Comparison of ENCODE assay signal across 21 mouse cellular contexts in genomic region chr1:188173859-188174258, GRCm38 (mm10).
DNase-seq lines count a peak whose midpoint lies in the region; TF ChIP-seq lines count a peak whose summit lies in the region.
"Had no signal": no experiment of that assay in that cellular context is flagged by ENCODE, and none has a peak within 500 bp of the region (broad histone marks: within the 10 kb centered on the region; RNA-seq: fewer than 3 reads in every experiment).

No protein-coding gene starts in this region.

- no peak for TF ChIP-seq POLR2A in MEL (IDR thresholded peaks at IDR 0.05; ENCODE audit: control insufficient read depth in 1 of 2, insufficient read depth in 1 of 2, low read depth in 1 of 2, low read length in 2 of 2, poor library complexity in 1 of 2)

- H3K27me3 ChIP-seq in MEL (ENCODE audit: control insufficient read depth in 1 of 2, insufficient read depth in 2 of 2, low read length in 2 of 2), result no peaks in the 10 kb centered on the region
- H3K27me3 ChIP-seq: CH12.LX, Patski had no signal

- no peak overlapping the region for H3K4me3 ChIP-seq in MEL (ENCODE audit: control insufficient read depth in 1 of 2, insufficient read depth in 1 of 2, low read depth in 2 of 2, low read length in 2 of 2)

- no peak overlapping the region for H3K9ac ChIP-seq in MEL (ENCODE audit: control insufficient read depth, low read depth, low read length, poor library complexity, severe bottlenecking)

- peak; percentile 79 to 85 for TF ChIP-seq EP300 in MEL (IDR thresholded peaks at IDR 0.05; ENCODE audit: low read depth in 1 of 2, low read length in 2 of 2)

- peaks cover 0 to 23% of the 10 kb centered on the region in 2 experiments; a peak in 2 of 4 replicates for H3K36me3 ChIP-seq in MEL (ENCODE audit: control insufficient read depth in 1 of 2, insufficient read depth in 2 of 2, low read length in 2 of 2)
- H3K36me3 ChIP-seq: G1E had no signal

- H3K9me3 ChIP-seq in MEL (replicated peaks; ENCODE audit: insufficient read depth, low read length), result no peaks in the 10 kb centered on the region

- DNase-seq in heart, adult 11 months, result peak; percentile 2
- no peak for DNase-seq in heart, postnatal 4 days
- DNase-seq in MEL (ENCODE audit: low read depth, low spot score) (peak; percentile 68), MEL-GATA-1-ER (ENCODE audit: extremely low read depth, low read depth) (peak; percentile 46)
- DNase-seq in adrenal gland, adult 8-10 months, result no peak
- no peak for DNase-seq in layer of hippocampus, adult 9-10 months (ENCODE audit: low spot score)
- DNase-seq: adrenal gland, adult 2 months; adrenal gland, postnatal 10 days; adrenal gland, postnatal 14 days; adrenal gland, postnatal 25 days; adrenal gland, postnatal 36 days; B cell, adult 2 months; cerebellum, adult 11 months; cerebellum, adult 11-12 months; cerebellum, adult 18-20 months; cerebellum, adult 2 months; cerebellum, adult 8-10 months; cerebellum, adult 9-10 months had no signal

- peaks cover 21 to 25% of the 10 kb centered on the region in 2 experiments for H3K4me1 ChIP-seq in MEL (ENCODE audit: control insufficient read depth in 1 of 2, insufficient read depth in 2 of 2, low read length in 2 of 2)

- H3K79me2 ChIP-seq in MEL (ENCODE audit: control insufficient read depth, insufficient read depth, low read length, poor library complexity), result no peaks in the 10 kb centered on the region

- no peak for TF ChIP-seq RAD21 in MEL (IDR thresholded peaks at IDR 0.05; ENCODE audit: low read depth, low read length)

- TF ChIP-seq CTCF in MEL (IDR thresholded peaks at IDR 0.05 in 2 of 3, conservative IDR thresholded peaks at IDR 0.05 in 1 of 3; ENCODE audit: control insufficient read depth in 1 of 3, insufficient read depth in 1 of 3, low read depth in 2 of 3, low read length in 3 of 3, poor library complexity in 1 of 3, severe bottlenecking in 1 of 3), result no peak

- H3K27ac ChIP-seq in MEL (ENCODE audit: control insufficient read depth, low read depth, low read length), result peak overlapping the region; percentile 76

TF ChIP-seq in MEL, 35 proteins besides CTCF, POLR2A, EP300 and RAD21:
- TF ChIP-seq JUND (IDR thresholded peaks at IDR 0.05; ENCODE audit: low read depth, low read length), result no peak
- TF ChIP-seq MEF2A (IDR thresholded peaks at IDR 0.05; ENCODE audit: extremely low read depth, insufficient replicate concordance, low read depth, low read length, poor library complexity, severe bottlenecking), result no peak
- TF ChIP-seq MAFK (IDR thresholded peaks at IDR 0.05; ENCODE audit: borderline replicate concordance, low read depth, low read length), result no peak
- TF ChIP-seq ETS1 (IDR thresholded peaks at IDR 0.05; ENCODE audit: low read depth, low read length), result peak; percentile 53; the same call in 1 of the 2 replicates
- TF ChIP-seq E2F4 (IDR thresholded peaks at IDR 0.05; ENCODE audit: borderline replicate concordance, low read depth, low read length), result no peak
- no peak for TF ChIP-seq ZC3H11A (IDR thresholded peaks at IDR 0.05; ENCODE audit: low read depth, low read length)
- TF ChIP-seq NRF1 (IDR thresholded peaks at IDR 0.05; ENCODE audit: insufficient read depth, low read depth, low read length, poor library complexity, severe bottlenecking), result no peak
- TF ChIP-seq ZMIZ1 (IDR thresholded peaks at IDR 0.05; ENCODE audit: low read depth, low read length), result no peak
- no peak for TF ChIP-seq KAT2A (conservative IDR thresholded peaks at IDR 0.05; ENCODE audit: low read depth, low read length)
- no peak for TF ChIP-seq USF1 (IDR thresholded peaks at IDR 0.05; ENCODE audit: low read depth, low read length)
- TF ChIP-seq ELF1 (IDR thresholded peaks at IDR 0.05; ENCODE audit: low read depth, low read length), result no peak
- no peak for TF ChIP-seq UBTF (IDR thresholded peaks at IDR 0.05; ENCODE audit: borderline replicate concordance, insufficient read depth, low read depth, low read length)
- TF ChIP-seq BHLHE40 (IDR thresholded peaks at IDR 0.05; ENCODE audit: borderline replicate concordance, low read depth, low read length), result no peak
- TF ChIP-seq CHD2 (IDR thresholded peaks at IDR 0.05; ENCODE audit: low read length), result no peak
- TF ChIP-seq MYC (IDR thresholded peaks at IDR 0.05; ENCODE audit: low read depth, low read length), result no peak
- no peak; the same call in 1 of the 2 replicates for TF ChIP-seq NELFE (IDR thresholded peaks at IDR 0.05; ENCODE audit: low read depth, low read length)
- peak; percentile 51; the same call in 1 of the 2 replicates for TF ChIP-seq SIN3A (IDR thresholded peaks at IDR 0.05; ENCODE audit: low read length)
- TF ChIP-seq GABPA (IDR thresholded peaks at IDR 0.05; ENCODE audit: low read depth, low read length), result no peak
- TF ChIP-seq POLR2AphosphoS2 (IDR thresholded peaks at IDR 0.05; ENCODE audit: low read length), result no peak
- no peak for TF ChIP-seq ZKSCAN1 (IDR thresholded peaks at IDR 0.05; ENCODE audit: low read depth, low read length)
- TF ChIP-seq ZNF384 (IDR thresholded peaks at IDR 0.05; ENCODE audit: low read depth, low read length), result peak; percentile 75
- TF ChIP-seq TCF12 (IDR thresholded peaks at IDR 0.05; ENCODE audit: low read depth, low read length), result peak; percentile 79; the same call in 1 of the 2 replicates
- TF ChIP-seq USF2 (IDR thresholded peaks at IDR 0.05; ENCODE audit: borderline replicate concordance in 1 of 2, insufficient read depth in 1 of 2, low read depth in 1 of 2, low read length in 2 of 2), result no peak
- no peak for TF ChIP-seq CHD1 (IDR thresholded peaks at IDR 0.05; ENCODE audit: low read depth, low read length)
- TF ChIP-seq MYB (IDR thresholded peaks at IDR 0.05; ENCODE audit: low read depth, low read length), result peak; percentile 78
- TF ChIP-seq MAX (IDR thresholded peaks at IDR 0.05; ENCODE audit: low read length), result no peak
- TF ChIP-seq GATA1 (IDR thresholded peaks at IDR 0.05; ENCODE audit: low read depth, low read length), result peak; percentile 63
- TF ChIP-seq MAZ (IDR thresholded peaks at IDR 0.05; ENCODE audit: low read depth, low read length), result no peak
- TF ChIP-seq POLR2AphosphoS5 (IDR thresholded peaks at IDR 0.05; ENCODE audit: borderline replicate concordance, low read depth, low read length), result no peak
- no peak for TF ChIP-seq HCFC1 (IDR thresholded peaks at IDR 0.05; ENCODE audit: low read depth, low read length)
- TF ChIP-seq RCOR1 (IDR thresholded peaks at IDR 0.05; ENCODE audit: low read depth, low read length), result peak; percentile 22; the same call in 1 of the 2 replicates
- TF ChIP-seq TAL1 (IDR thresholded peaks at IDR 0.05; ENCODE audit: low read length), result no peak
- no peak for TF ChIP-seq MXI1 (IDR thresholded peaks at IDR 0.05; ENCODE audit: low read depth, low read length)
- TF ChIP-seq SMC3 (IDR thresholded peaks at IDR 0.05; ENCODE audit: low read depth, low read length), result no peak
- no peak; the same call in 1 of the 2 replicates for TF ChIP-seq TBP (IDR thresholded peaks at IDR 0.05; ENCODE audit: low read depth, low read length)
TF ChIP-seq in MEL: peak in this region for 7.

Comparison
In these comparisons a context has a peak if more than half of its experiments do, and no peak if none do; other contexts are left out.
1. DNase-seq: peak in heart, adult 11 months (single experiment), MEL (single experiment) and MEL-GATA-1-ER (single experiment); none in heart, postnatal 4 days (single experiment), adrenal gland, adult 8-10 months (single experiment) and layer of hippocampus, adult 9-10 months (single experiment).